Mouse (Mus musculus) myocyte (in vitro differentiated cells): ENCODE measurements around the gene Stard7. TPM values are rescaled to one million over a fixed set of nuclear protein-coding genes. Genes with fewer than 3 reads are reported as not detected.

Experiments used
- H3K27me3 ChIP-seq: one replicate; pipeline ENCODE4 v1.6.1; 2011; ENCODE audit not compliant: control insufficient read depth, insufficient read depth, insufficient read length
- H3K36me3 ChIP-seq: one replicate; pipeline ENCODE4 v1.6.1; 2011; ENCODE audit not compliant: control insufficient read depth, insufficient read depth
- H3K4me2 ChIP-seq: one replicate; pipeline ENCODE4 v1.6.1; 2011; ENCODE audit warnings: low read depth, control low read depth
- H3K4me3 ChIP-seq: one replicate; pipeline ENCODE4 v1.5.1; 2011; ENCODE audit warnings: mild to moderate bottlenecking, control low read depth, moderate library complexity
- H3K79me2 ChIP-seq: one replicate; pipeline ENCODE4 v1.6.1; 2011; ENCODE audit not compliant: control insufficient read depth, insufficient read depth
- H3ac ChIP-seq: one replicate; pipeline ENCODE4 v1.6.1; 2011; ENCODE audit not compliant: control insufficient read depth, insufficient read length
- CEBPB ChIP-seq: IDR thresholded peaks from 2 replicates; pipeline ENCODE4 v1.6.1; 2011; ENCODE audit warnings: mild to moderate bottlenecking, moderate library complexity; ENCODE audit not compliant: poor library complexity, insufficient read depth, severe bottlenecking
- E2F4 ChIP-seq: IDR thresholded peaks from one replicate; pipeline ENCODE4 v1.6.1; 2011; ENCODE audit warnings: mild to moderate bottlenecking, control low read depth, moderate library complexity; ENCODE audit not compliant: insufficient read depth
- MAX ChIP-seq: IDR thresholded peaks from one replicate; pipeline ENCODE4 v1.6.1; 2011; ENCODE audit warnings: low read depth, mild to moderate bottlenecking, control low read depth
- MYOD1 ChIP-seq, 3 experiments: IDR thresholded peaks; one replicate each; pipeline ENCODE4 v1.6.1; 2011; ENCODE audit warnings: control low read depth in 2 of 3, low read depth in 2 of 3, mild to moderate bottlenecking in 2 of 3, moderate library complexity in 1 of 3; ENCODE audit not compliant: insufficient read length in 2 of 3, control insufficient read depth in 1 of 3
- MYOG ChIP-seq, 3 experiments: IDR thresholded peaks; one replicate each; pipeline ENCODE4 v1.6.1; 2011; ENCODE audit warnings: control low read depth in 2 of 3, low read depth in 2 of 3, mild to moderate bottlenecking in 2 of 3; ENCODE audit not compliant: insufficient read length in 2 of 3, control insufficient read depth in 1 of 3, insufficient read depth in 1 of 3
- POLR2A ChIP-seq: IDR thresholded peaks from one replicate; pipeline ENCODE4 v1.6.1; 2011; ENCODE audit warnings: low read depth, mild to moderate bottlenecking, control low read depth, moderate library complexity; ENCODE audit not compliant: insufficient read length
- POLR2AphosphoS2 ChIP-seq: IDR thresholded peaks from one replicate; pipeline ENCODE4 v1.6.1; 2011; ENCODE audit warnings: low read depth, control low read depth; ENCODE audit not compliant: insufficient read length
- REST ChIP-seq: IDR thresholded peaks from one replicate; pipeline ENCODE4 v1.6.1; 2011; ENCODE audit warnings: mild to moderate bottlenecking, control low read depth, moderate library complexity; ENCODE audit not compliant: insufficient read depth, insufficient read length
- SRF ChIP-seq: IDR thresholded peaks from one replicate; pipeline ENCODE4 v1.6.1; 2011; ENCODE audit warnings: low read depth; ENCODE audit not compliant: control insufficient read depth, insufficient read length
- TCF12 ChIP-seq: IDR thresholded peaks from one replicate; pipeline ENCODE4 v1.6.1; 2011; ENCODE audit warnings: mild to moderate bottlenecking, control low read depth; ENCODE audit not compliant: poor library complexity, insufficient read depth, severe bottlenecking
- TCF3 ChIP-seq: IDR thresholded peaks from one replicate; pipeline ENCODE4 v1.6.1; 2011; ENCODE audit warnings: low read depth, control low read depth; ENCODE audit not compliant: insufficient read length
- USF1 ChIP-seq: IDR thresholded peaks from one replicate; pipeline ENCODE4 v1.6.1; 2011; ENCODE audit warnings: low read depth, mild to moderate bottlenecking, control low read depth, moderate library complexity
- polyA plus RNA-seq: library from polyadenylated mRNA; unstranded; fragments of >200 nt; fragmentation: generic; extraction: Trizol; gene quantifications from one replicate; pipeline ENCODE4 v1.2.1, GENCODE M21; 2012; ENCODE audit warnings: missing spikeins

Stard7 gene
- polyA plus RNA-seq, 1 experiment = 25.9 TPM

GRCm38 (mm10) chr2:127335078-127335541 lies 65.1 kb downstream of the Stard7 start:
- no peaks in the 10 kb centered on the region for H3K79me2 ChIP-seq
- TF ChIP-seq POLR2AphosphoS2 (no peak), E2F4 (no peak), MYOG (IDR thresholded peaks at IDR 0.05; ENCODE audit: control insufficient read depth in 1 of 3, insufficient read depth in 1 of 3, insufficient read length in 2 of 3, low read depth in 2 of 3) (no peak), MYOD1 (IDR thresholded peaks at IDR 0.05; ENCODE audit: control insufficient read depth in 1 of 3, insufficient read length in 2 of 3, low read depth in 2 of 3) (no peak), SRF (no peak), TCF3 (no peak), USF1 (no peak), POLR2A (no peak), TCF12 (no peak), MAX (no peak), REST (no peak), CEBPB (no peak)
- no peak overlapping the region for H3ac ChIP-seq
- no peaks in the 10 kb centered on the region for H3K27me3 ChIP-seq
- H3K36me3 ChIP-seq = no peaks in the 10 kb centered on the region
- peak overlapping the region; percentile 3 for H3K4me2 ChIP-seq
- peak overlapping the region; percentile 29 for H3K4me3 ChIP-seq

- Histone ChIP-seq H3K36me3 (no peaks in the 10 kb centered on the region), H3K4me3 (peak within 1 kb of the TSS; percentile 29), H3K4me2 (peak within 1 kb of the TSS; percentile 85), H3ac (peak within 1 kb of the TSS; percentile 72), H3K27me3 (no peaks in the 10 kb centered on the region), H3K79me2 (no peaks in the 10 kb centered on the region)
- TF ChIP-seq POLR2AphosphoS2 (peak; percentile 53), MAX (peak; percentile 6), E2F4 (no peak), SRF (no peak), MYOG (IDR thresholded peaks at IDR 0.05; ENCODE audit: control insufficient read depth in 1 of 3, insufficient read depth in 1 of 3, insufficient read length in 2 of 3, low read depth in 2 of 3) (peak in 1 of 3 experiments; percentile 34), POLR2A (peak; percentile 72), CEBPB (no peak), MYOD1 (IDR thresholded peaks at IDR 0.05; ENCODE audit: control insufficient read depth in 1 of 3, insufficient read length in 2 of 3, low read depth in 2 of 3) (peak in 1 of 3 experiments; percentile 9), USF1 (peak; percentile 37)
Measured at GRCm38 (mm10) chr2:127335767-127336496, 65.9 kb downstream of the Stard7 start, which contains the start of gene Dusp2. Gene Dusp2, plus strand, starts transcription at chr2:127336159.

GRCm38 (mm10) chr2:127336497-127336832 lies 66.4 kb downstream of the Stard7 start:
- TF ChIP-seq USF1 (no peak), REST (no peak), E2F4 (no peak), SRF (no peak), TCF12 (no peak), POLR2A (no peak), MYOG (IDR thresholded peaks at IDR 0.05; ENCODE audit: control insufficient read depth in 1 of 3, insufficient read depth in 1 of 3, insufficient read length in 2 of 3, low read depth in 2 of 3) (no peak), TCF3 (no peak), CEBPB (no peak), POLR2AphosphoS2 (no peak), MAX (no peak), MYOD1 (IDR thresholded peaks at IDR 0.05; ENCODE audit: control insufficient read depth in 1 of 3, insufficient read length in 2 of 3, low read depth in 2 of 3) (no peak)
- Histone ChIP-seq H3K27me3 (no peaks in the 10 kb centered on the region), H3K79me2 (no peaks in the 10 kb centered on the region), H3K4me2 (peak overlapping the region; percentile 85), H3K4me3 (peak overlapping the region; percentile 29), H3K36me3 (no peaks in the 10 kb centered on the region), H3ac (peak overlapping the region; percentile 72)

- TF ChIP-seq MYOG (IDR thresholded peaks at IDR 0.05; ENCODE audit: control insufficient read depth in 1 of 3, insufficient read depth in 1 of 3, insufficient read length in 2 of 3, low read depth in 2 of 3) = no peak
- no peak for TF ChIP-seq POLR2A
- no peak for TF ChIP-seq MYOD1 (IDR thresholded peaks at IDR 0.05; ENCODE audit: control insufficient read depth in 1 of 3, insufficient read length in 2 of 3, low read depth in 2 of 3)
- TF ChIP-seq SRF = no peak
- TF ChIP-seq E2F4 = no peak
- TF ChIP-seq POLR2AphosphoS2 = no peak
- no peak for TF ChIP-seq TCF3
- no peak for TF ChIP-seq CEBPB
- no peak for TF ChIP-seq MAX
- TF ChIP-seq TCF12 = no peak
- TF ChIP-seq USF1 = no peak
- Histone ChIP-seq H3K27me3 (no peaks in the 10 kb centered on the region), H3K4me2 (peak overlapping the region; percentile 85)
Measured at GRCm38 (mm10) chr2:127336885-127337284, 66.9 kb downstream of the Stard7 start.

More at GRCm38 (mm10) chr2:127336885-127337284, 66.9 kb downstream of the Stard7 start:
- H3K79me2 ChIP-seq = no peaks in the 10 kb centered on the region
- no peaks in the 10 kb centered on the region for H3K36me3 ChIP-seq
- H3ac ChIP-seq = peak overlapping the region; percentile 72
- peak overlapping the region; percentile 29 for H3K4me3 ChIP-seq
